Mouse (Mus musculus) stomach, postnatal 0 days (tissue): ENCODE measurements around the gene Esam.

ENCODE experiments used
- CTCF ChIP-seq: IDR thresholded peaks from 2 replicates; pipeline ENCODE4 v1.5.1; 2016; ENCODE audit warnings: antibody characterized with exemption, low read depth, mild to moderate bottlenecking, moderate library complexity
- EP300 ChIP-seq: optimal IDR thresholded peaks from 2 replicates; pipeline ENCODE3; 2016; ENCODE audit warnings: antibody characterized with exemption

DNA sequence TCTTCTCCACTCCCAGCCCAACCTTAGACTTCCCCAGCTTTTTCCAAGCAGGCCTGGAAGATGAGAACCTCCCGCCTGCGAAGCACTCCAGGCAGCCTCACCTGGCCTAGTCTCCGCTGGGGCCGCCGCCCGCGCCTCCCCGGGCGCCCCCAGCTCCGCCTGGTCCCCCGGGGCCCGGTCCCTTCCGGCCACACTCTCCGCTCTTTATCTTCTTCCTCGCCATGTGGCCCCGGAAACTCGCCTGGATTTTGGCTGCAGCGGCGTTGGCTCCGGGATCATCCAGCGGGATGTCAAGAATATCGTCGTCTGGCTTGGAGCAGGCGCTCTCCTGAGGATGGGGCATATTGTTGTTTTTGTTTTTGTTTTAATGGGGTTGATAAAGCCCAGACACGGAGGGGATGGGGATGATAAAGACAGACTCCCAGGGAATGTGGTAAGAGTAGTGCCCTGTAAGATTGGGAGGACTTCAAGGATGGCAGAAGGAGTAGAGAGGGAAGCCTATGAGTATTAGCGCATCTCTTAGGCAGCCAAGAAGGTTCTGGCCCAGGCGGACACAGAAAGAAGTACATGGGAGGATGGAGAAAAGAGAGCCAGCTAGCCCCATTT, 18.1 kb downstream of the Esam start:
- TF ChIP-seq CTCF (no peak), EP300 (no peak)
